Mouse (Mus musculus) urinary bladder, postnatal 25 days (tissue): ENCODE results near the gene Gm21637.
"Not testable (repeated sequence)": the region's sequence is repeated elsewhere in the genome, so short reads cannot be mapped to it uniquely, and the experiment has no call there.

Experiments
- DNase-seq: peaks from one replicate; pipeline ENCODE4 v3.0.0; 2022; ENCODE audit warnings: low spot score

Gene Gm21637

DNA sequence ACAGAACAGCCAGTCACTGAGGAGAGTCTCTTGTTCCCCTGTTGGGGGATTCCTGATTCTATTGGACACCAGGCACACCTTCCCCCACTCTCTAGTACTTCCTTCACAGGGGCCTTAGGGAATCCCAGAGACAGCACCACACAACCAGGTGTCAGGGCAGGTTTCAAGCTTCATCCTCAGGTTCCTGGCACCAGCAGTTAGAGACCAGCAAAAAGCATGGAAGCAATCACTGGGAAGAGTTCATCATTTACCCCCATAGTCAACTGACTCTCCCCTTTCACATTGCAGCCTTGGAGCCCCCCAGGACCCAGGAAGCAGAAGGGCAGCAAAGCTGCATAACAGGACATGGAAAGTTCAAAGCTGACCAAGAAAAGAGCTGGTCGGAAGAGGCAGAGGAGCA, at the start of gene Gm21637:
TSS of gene Gm21637 (plus strand) at position 301 of the 400 bp plus-strand sequence.
- DNase-seq, result not testable (repeated sequence)
